Mouse (Mus musculus): Measurements from ENCODE around the gene Rerg. TPM values are rescaled to one million over a fixed set of nuclear protein-coding genes. Genes with fewer than 3 reads are reported as not detected.

Gene Rerg
- polyA plus RNA-seq, 1 experiment from 2014 or later = 5.1 TPM

- H3K4me1 ChIP-seq (replicated peaks) = peaks cover 14% of the 10 kb centered on the region
- H3K4me2 ChIP-seq = no peak overlapping the region
- H3K9me3 ChIP-seq = no peaks in the 10 kb centered on the region
- ATAC-seq (ENCODE audit: insufficient number of reproducible peaks, insufficient read depth, low FRiP score, low TSS enrichment, low read depth) = no peak
- WGBS = 85% methylated on average over 4 of the region's 4 CpGs
- no peak overlapping the region for H3K9ac ChIP-seq (replicated peaks)
- H3K27me3 ChIP-seq = no peaks in the 10 kb centered on the region
- H3K36me3 ChIP-seq = no peaks in the 10 kb centered on the region
- no peak overlapping the region for H3K27ac ChIP-seq
- H3K4me3 ChIP-seq (replicated peaks) = no peak overlapping the region
These were observed 65.0 kb downstream of the Rerg start for GRCm38 (mm10) chr6:137105285-137105684.

- peaks cover 13% of the 10 kb centered on the region for H3K4me1 ChIP-seq (replicated peaks)
- H3K9me3 ChIP-seq = no peaks in the 10 kb centered on the region
- H3K27ac ChIP-seq = no peak overlapping the region
- 34% methylated on average over 10 of the region's 10 CpGs for WGBS
- H3K36me3 ChIP-seq = no peaks in the 10 kb centered on the region
- no peak overlapping the region for H3K4me2 ChIP-seq
- H3K9ac ChIP-seq (replicated peaks) = no peak overlapping the region
- no peak overlapping the region for H3K4me3 ChIP-seq (replicated peaks)
- no peaks in the 10 kb centered on the region for H3K27me3 ChIP-seq
- ATAC-seq (ENCODE audit: insufficient number of reproducible peaks, insufficient read depth, low FRiP score, low TSS enrichment, low read depth) = no peak
These were observed 67.6 kb downstream of the Rerg start for GRCm38 (mm10) chr6:137102662-137103179.

- H3K4me1 ChIP-seq (replicated peaks) = peaks cover 13% of the 10 kb centered on the region
- no peaks in the 10 kb centered on the region for H3K36me3 ChIP-seq
- H3K27me3 ChIP-seq = no peaks in the 10 kb centered on the region
- 70% methylated on average over 7 of the region's 7 CpGs for WGBS
- no peak overlapping the region for H3K4me2 ChIP-seq
- H3K9me3 ChIP-seq = no peaks in the 10 kb centered on the region
- H3K27ac ChIP-seq = no peak overlapping the region
- H3K4me3 ChIP-seq (replicated peaks) = no peak overlapping the region
- H3K9ac ChIP-seq (replicated peaks) = no peak overlapping the region
- ATAC-seq (ENCODE audit: insufficient number of reproducible peaks, insufficient read depth, low FRiP score, low TSS enrichment, low read depth) = no peak
These were observed 68.2 kb downstream of the Rerg start for GRCm38 (mm10) chr6:137101886-137102661.

- ATAC-seq (ENCODE audit: insufficient number of reproducible peaks, insufficient read depth, low FRiP score, low TSS enrichment, low read depth) = no peak
- H3K4me2 ChIP-seq = no peak overlapping the region
- no peak overlapping the region for H3K27ac ChIP-seq
- no peak overlapping the region for H3K9ac ChIP-seq (replicated peaks)
- WGBS = 43% methylated on average over 2 of the region's 2 CpGs
- H3K4me1 ChIP-seq (replicated peaks) = peaks cover 13% of the 10 kb centered on the region
- no peak overlapping the region for H3K4me3 ChIP-seq (replicated peaks)
- H3K36me3 ChIP-seq = no peaks in the 10 kb centered on the region
- H3K27me3 ChIP-seq = no peaks in the 10 kb centered on the region
- no peaks in the 10 kb centered on the region for H3K9me3 ChIP-seq
These were observed 70.0 kb downstream of the Rerg start for GRCm38 (mm10) chr6:137100259-137100658.

- no peaks in the 10 kb centered on the region for H3K36me3 ChIP-seq
- 59% methylated on average over 18 of the region's 18 CpGs for WGBS
- H3K9ac ChIP-seq (replicated peaks) = no peak overlapping the region
- H3K4me2 ChIP-seq = no peak overlapping the region
- no peak for ATAC-seq (ENCODE audit: insufficient number of reproducible peaks, insufficient read depth, low FRiP score, low TSS enrichment, low read depth)
- peak overlapping the region; percentile 18; the same call in 1 of the 2 replicates for H3K27ac ChIP-seq
- H3K4me3 ChIP-seq (replicated peaks) = no peak overlapping the region
- no peaks in the 10 kb centered on the region for H3K9me3 ChIP-seq
- peaks cover 13% of the 10 kb centered on the region for H3K4me1 ChIP-seq (replicated peaks)
- H3K27me3 ChIP-seq = no peaks in the 10 kb centered on the region
These were observed 71.8 kb downstream of the Rerg start for GRCm38 (mm10) chr6:137098232-137099191.

- no peak for ATAC-seq (ENCODE audit: insufficient number of reproducible peaks, insufficient read depth, low FRiP score, low TSS enrichment, low read depth)
- Histone ChIP-seq H3K36me3 (no peaks in the 10 kb centered on the region), H3K27me3 (no peaks in the 10 kb centered on the region), H3K4me3 (replicated peaks) (no peak overlapping the region), H3K4me1 (replicated peaks) (no peaks in the 10 kb centered on the region), H3K4me2 (no peak overlapping the region), H3K9ac (replicated peaks) (no peak overlapping the region), H3K9me3 (peaks cover 9% of the 10 kb centered on the region; the same call in 1 of the 2 replicates), H3K27ac (no peak overlapping the region)
- 88% methylated on average over 2 of the region's 2 CpGs for WGBS
These were observed 75.8 kb downstream of the Rerg start for GRCm38 (mm10) chr6:137094475-137094874.

GRCm38 (mm10) chr6:137088469-137088868 is 81.8 kb downstream of the Rerg start:
- peaks cover 9% of the 10 kb centered on the region; the same call in 1 of the 2 replicates for H3K9me3 ChIP-seq
- no peaks in the 10 kb centered on the region for H3K27me3 ChIP-seq
- no peak overlapping the region for H3K4me3 ChIP-seq (replicated peaks)
- no peak for ATAC-seq (ENCODE audit: insufficient number of reproducible peaks, insufficient read depth, low FRiP score, low TSS enrichment, low read depth)
- no peak overlapping the region for H3K4me2 ChIP-seq
- peaks cover 18% of the 10 kb centered on the region; the same call in 1 of the 2 replicates for H3K4me1 ChIP-seq (replicated peaks)
- no peaks in the 10 kb centered on the region for H3K36me3 ChIP-seq
- peak overlapping the region; percentile 72 for H3K27ac ChIP-seq
- no peak overlapping the region for H3K9ac ChIP-seq (replicated peaks)
- WGBS = 75% methylated on average over 6 of the region's 6 CpGs

- 72% methylated on average over 5 of the region's 5 CpGs for WGBS
- peak overlapping the region; percentile 72 for H3K27ac ChIP-seq
These were observed 82.3 kb downstream of the Rerg start for GRCm38 (mm10) chr6:137087956-137088355.

GRCm38 (mm10) chr6:137087470-137087869 is 82.8 kb downstream of the Rerg start:
- peaks cover 18% of the 10 kb centered on the region; the same call in 1 of the 2 replicates for H3K4me1 ChIP-seq (replicated peaks)
- WGBS = 56% methylated on average over 3 of the region's 3 CpGs
- H3K4me3 ChIP-seq (replicated peaks) = no peak overlapping the region
- peak; percentile 63; the same call in 1 of the 2 replicates for ATAC-seq (ENCODE audit: insufficient number of reproducible peaks, insufficient read depth, low FRiP score, low TSS enrichment, low read depth)
- H3K36me3 ChIP-seq = no peaks in the 10 kb centered on the region
- peaks cover 9% of the 10 kb centered on the region; the same call in 1 of the 2 replicates for H3K9me3 ChIP-seq
- H3K27me3 ChIP-seq = no peaks in the 10 kb centered on the region
- no peak overlapping the region for H3K4me2 ChIP-seq
- H3K27ac ChIP-seq = peak overlapping the region; percentile 59; the same call in 1 of the 2 replicates
- no peak overlapping the region for H3K9ac ChIP-seq (replicated peaks)

More at GRCm38 (mm10) chr6:137087956-137088355, 82.3 kb downstream of the Rerg start:
- H3K36me3 ChIP-seq = no peaks in the 10 kb centered on the region
- no peaks in the 10 kb centered on the region for H3K27me3 ChIP-seq
- peaks cover 18% of the 10 kb centered on the region; the same call in 1 of the 2 replicates for H3K4me1 ChIP-seq (replicated peaks)
- no peak for ATAC-seq (ENCODE audit: insufficient number of reproducible peaks, insufficient read depth, low FRiP score, low TSS enrichment, low read depth)
- no peak overlapping the region for H3K9ac ChIP-seq (replicated peaks)
- no peak overlapping the region for H3K4me2 ChIP-seq
- H3K4me3 ChIP-seq (replicated peaks) = no peak overlapping the region
- peaks cover 9% of the 10 kb centered on the region; the same call in 1 of the 2 replicates for H3K9me3 ChIP-seq

- Histone ChIP-seq H3K9me3 (no peaks in the 10 kb centered on the region), H3K27ac (no peak overlapping the region), H3K27me3 (no peaks in the 10 kb centered on the region), H3K4me3 (replicated peaks) (no peak overlapping the region), H3K4me1 (replicated peaks) (peaks cover 4% of the 10 kb centered on the region; the same call in 1 of the 2 replicates), H3K4me2 (no peak overlapping the region), H3K9ac (replicated peaks) (no peak overlapping the region), H3K36me3 (no peaks in the 10 kb centered on the region)
- WGBS = 17% methylated on average over 6 of the region's 6 CpGs
- no peak for ATAC-seq (ENCODE audit: insufficient number of reproducible peaks, insufficient read depth, low FRiP score, low TSS enrichment, low read depth)
These were observed 90.6 kb downstream of the Rerg start for GRCm38 (mm10) chr6:137079701-137080100.

GRCm38 (mm10) chr6:137076731-137077130 is 93.6 kb downstream of the Rerg start:
- Histone ChIP-seq H3K4me3 (replicated peaks) (no peak overlapping the region), H3K4me1 (replicated peaks) (peaks cover 4% of the 10 kb centered on the region; the same call in 1 of the 2 replicates), H3K9me3 (no peaks in the 10 kb centered on the region), H3K27me3 (peaks cover 2% of the 10 kb centered on the region; the same call in 1 of the 2 replicates), H3K9ac (replicated peaks) (no peak overlapping the region), H3K36me3 (no peaks in the 10 kb centered on the region), H3K27ac (no peak overlapping the region), H3K4me2 (no peak overlapping the region)
- ATAC-seq (ENCODE audit: insufficient number of reproducible peaks, insufficient read depth, low FRiP score, low TSS enrichment, low read depth) = no peak
- 88% methylated on average over 13 of the region's 13 CpGs for WGBS
